ENCODE assay signal across 21 mouse cellular contexts in the genomic region with DNA sequence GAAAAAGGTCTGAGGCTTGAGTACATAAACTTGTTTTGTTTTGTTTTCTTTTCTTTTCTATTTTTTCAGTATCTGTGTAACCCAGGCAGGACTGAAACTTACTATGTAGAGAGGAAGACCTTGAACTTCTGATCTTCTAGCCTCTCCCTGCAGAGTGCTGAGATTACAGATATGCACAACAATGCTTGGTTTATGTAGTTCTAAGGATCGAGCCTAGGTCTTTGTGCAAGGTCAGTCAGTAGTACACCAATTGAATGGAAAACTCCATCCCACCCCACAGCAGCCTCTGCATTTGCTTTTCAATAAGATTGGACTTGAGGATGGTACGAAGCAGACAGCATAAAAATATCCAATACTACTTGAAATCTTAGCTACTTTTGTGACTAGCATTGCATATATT.
"Had no signal": no experiment of that assay in that cellular context is flagged by ENCODE, and none has a peak within 500 bp of the region (broad histone marks: within the 10 kb centered on the region; RNA-seq: fewer than 3 reads in every experiment).

No protein-coding gene starts in this region.

- ATAC-seq: liver, postnatal 0 days; lung, postnatal 0 days; midbrain, embryonic 13.5 days; midbrain, embryonic 15.5 days had no signal

- H3K27me3 ChIP-seq: lung, embryonic 15.5 days; megakaryocyte, embryonic 14.5 days; midbrain, embryonic 13.5 days; midbrain, embryonic 15.5 days; neural tube, embryonic 13.5 days; neural tube, embryonic 15.5 days had no signal

- H3K9me3 ChIP-seq: lung, embryonic 15.5 days; midbrain, embryonic 13.5 days; midbrain, embryonic 15.5 days; neural tube, embryonic 13.5 days; neural tube, embryonic 15.5 days had no signal

- H3K4me1 ChIP-seq: lung, embryonic 15.5 days; megakaryocyte, embryonic 14.5 days had no signal

- H3K4me3 ChIP-seq: lung, embryonic 15.5 days; megakaryocyte, embryonic 14.5 days; midbrain, embryonic 13.5 days; midbrain, embryonic 15.5 days; neural tube, embryonic 13.5 days; neural tube, embryonic 15.5 days had no signal

- H3K4me2 ChIP-seq: lung, embryonic 15.5 days; midbrain, embryonic 11.5 days; midbrain, embryonic 13.5 days; midbrain, embryonic 15.5 days; neural tube, embryonic 13.5 days; neural tube, embryonic 15.5 days had no signal

- H3K9ac ChIP-seq: liver, postnatal 0 days; lung, embryonic 15.5 days; midbrain, embryonic 13.5 days; midbrain, embryonic 15.5 days; neural tube, embryonic 13.5 days; neural tube, embryonic 15.5 days had no signal

- H3K27ac ChIP-seq: lung, embryonic 15.5 days; macrophage; midbrain, embryonic 13.5 days; midbrain, embryonic 15.5 days; neural tube, embryonic 13.5 days; neural tube, embryonic 15.5 days had no signal

- H3K36me3 ChIP-seq: lung, embryonic 15.5 days; midbrain, embryonic 13.5 days; midbrain, embryonic 15.5 days; neural tube, embryonic 13.5 days; neural tube, embryonic 15.5 days had no signal

- DNase-seq: liver, postnatal 0 days; lung, adult 2 months; lung, postnatal 14 days; lung, postnatal 36 days; retina, postnatal 1 day; right cerebral cortex, adult 18-20 months; right cerebral cortex, postnatal 25 days; right cerebral cortex, postnatal 4 days; spleen, adult 18-20 months; thymus, adult 18-20 months; thymus, postnatal 25 days; thymus, postnatal 4 days had no signal
